Mouse (Mus musculus) c-Kit-negative CD71-positive TER-119-positive erythroid progenitor cells, embryonic 14.5 days (primary cell): ENCODE measurements around the gene Arntl2.
"Not testable (repeated sequence)": the region's sequence is repeated elsewhere in the genome, so short reads cannot be mapped to it uniquely, and the experiment has no call there.

Source experiments
- DNase-seq: peaks from one replicate; pipeline ENCODE4 v3.0.0-alpha.2; 2013; ENCODE audit warnings: low read depth, low spot score

Arntl2 gene

DNA sequence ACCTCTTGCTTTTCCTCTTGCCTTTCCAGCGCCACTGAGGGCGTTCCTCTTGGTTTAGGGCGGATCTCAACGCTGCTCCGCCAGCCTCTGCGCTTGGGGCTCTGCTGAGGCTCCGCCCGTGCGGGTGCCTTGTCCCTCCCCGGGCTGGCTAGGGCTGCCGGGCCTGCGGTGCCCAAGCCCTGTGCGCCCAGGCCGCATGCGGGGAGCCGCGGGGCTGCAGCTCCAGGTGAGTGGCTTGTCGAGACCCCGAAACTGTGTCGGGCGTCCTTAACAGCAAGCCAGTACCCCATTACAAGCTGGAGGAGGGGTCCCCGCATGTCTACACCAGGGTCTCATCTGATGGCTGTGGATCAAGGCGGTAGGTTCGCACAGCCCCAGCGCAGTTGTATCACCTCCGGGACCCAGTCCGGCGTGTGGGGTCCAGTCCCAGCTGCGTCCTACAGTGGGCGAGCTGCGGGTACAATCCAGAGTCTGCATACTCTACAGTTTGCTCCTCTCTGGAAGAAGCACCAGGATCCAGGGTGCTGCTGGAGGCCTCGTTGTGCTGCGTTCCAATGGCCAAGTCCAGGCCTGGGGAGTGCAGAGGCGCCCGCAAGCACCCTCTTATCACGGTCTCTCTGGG is at the start of gene Arntl2:
Arntl2 (plus strand) TSS at position 132 of the 622 bp plus-strand sequence.
- no peak for DNase-seq

DNA sequence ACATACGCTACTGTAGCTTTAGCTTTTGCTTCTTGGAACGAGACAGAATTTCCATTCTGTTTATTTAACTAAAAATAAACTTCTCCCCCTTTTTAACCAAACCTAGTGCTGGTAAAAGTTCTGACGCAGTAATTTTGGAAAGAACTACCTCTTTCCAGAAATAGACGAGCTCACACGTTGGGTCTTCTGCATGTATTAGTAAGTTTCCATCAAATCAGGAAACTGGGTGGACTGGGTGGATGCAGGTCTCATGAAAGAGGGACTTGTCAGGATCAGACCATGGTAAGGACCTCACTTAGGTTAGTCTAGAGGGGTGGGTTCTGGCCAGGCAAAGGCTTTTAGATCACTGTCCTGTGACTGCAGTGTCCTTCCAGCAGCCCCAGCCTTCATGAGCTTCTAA is 49.3 kb upstream of the Arntl2 start:
- DNase-seq = no peak

DNA sequence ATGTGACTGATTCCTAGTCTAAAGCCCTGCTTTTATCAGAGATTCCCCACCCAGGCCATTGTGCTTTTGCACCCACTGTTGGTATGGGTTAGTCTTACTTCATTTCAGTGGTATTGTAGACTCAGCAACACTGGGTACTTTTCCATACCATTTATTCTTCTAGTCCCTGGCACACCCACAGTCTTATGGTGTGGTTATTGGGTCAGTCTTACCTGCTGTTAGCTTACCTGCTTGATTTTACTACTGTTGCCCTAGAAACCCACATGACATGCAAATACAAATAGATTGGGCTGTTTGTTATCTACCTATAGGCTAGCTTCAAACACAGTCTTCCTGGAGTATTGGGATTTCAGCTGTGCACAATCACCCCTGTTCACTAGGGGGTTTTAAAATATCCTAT is 48.8 kb upstream of the Arntl2 start:
- DNase-seq = no peak

DNA sequence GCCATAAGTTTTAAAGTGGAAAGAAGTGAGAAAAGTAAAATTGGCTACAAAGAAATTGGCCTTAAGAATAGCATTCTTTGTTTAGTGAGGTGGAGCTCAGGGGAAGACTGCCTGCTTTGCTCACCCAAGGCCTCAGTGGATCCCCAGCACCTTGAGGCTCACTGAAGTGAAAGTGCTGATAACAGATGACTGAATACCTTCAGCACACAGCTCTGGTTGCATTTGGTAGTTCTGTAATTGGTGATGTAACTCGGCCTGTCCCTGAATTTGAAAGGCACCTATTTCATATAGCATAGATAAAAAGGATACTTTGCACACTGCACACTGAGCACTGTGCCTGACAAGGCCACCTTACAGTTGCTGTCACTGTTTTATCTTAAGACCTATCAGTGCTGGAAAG is 47.6 kb upstream of the Arntl2 start:
- no peak for DNase-seq

DNA sequence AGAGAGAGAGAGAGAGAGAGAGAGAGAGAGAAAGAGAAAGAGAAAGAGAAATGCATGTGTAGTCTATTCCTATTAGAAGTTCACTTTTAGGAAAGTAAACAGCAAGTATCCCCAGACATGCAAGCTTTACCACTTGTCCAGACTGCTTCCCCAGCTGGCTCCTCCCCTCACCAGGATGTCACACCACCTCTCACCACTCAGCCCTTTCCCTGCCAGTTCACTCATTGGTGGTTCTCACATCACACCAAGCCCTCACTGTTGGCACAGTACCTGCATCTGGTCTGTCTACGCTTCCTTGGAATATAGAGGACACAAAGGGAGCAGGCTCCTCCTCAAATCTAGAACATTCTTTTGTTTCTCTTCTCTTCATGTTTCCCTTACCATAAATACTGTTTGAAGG is 44.2 kb upstream of the Arntl2 start:
- DNase-seq = no peak

DNA sequence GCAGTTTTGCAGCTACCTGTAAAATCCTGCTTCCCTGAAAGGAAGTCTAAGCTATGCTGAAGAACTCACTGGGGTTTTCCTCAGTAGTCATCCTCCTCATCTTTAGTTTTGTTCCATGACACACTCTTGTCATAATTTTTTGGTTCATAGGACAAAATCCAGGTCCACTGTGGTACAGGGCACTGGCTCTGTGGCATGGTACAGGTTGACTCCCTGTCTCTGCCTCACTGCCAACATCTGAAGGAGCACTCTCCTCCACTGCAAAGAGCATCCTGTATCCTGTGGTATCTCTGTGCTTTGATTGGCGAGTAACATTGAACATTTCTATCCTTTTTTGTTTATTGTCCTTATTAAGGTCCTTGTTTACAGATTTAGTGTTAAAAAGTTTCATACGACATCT is 43.7 kb upstream of the Arntl2 start:
- no peak for DNase-seq

DNA sequence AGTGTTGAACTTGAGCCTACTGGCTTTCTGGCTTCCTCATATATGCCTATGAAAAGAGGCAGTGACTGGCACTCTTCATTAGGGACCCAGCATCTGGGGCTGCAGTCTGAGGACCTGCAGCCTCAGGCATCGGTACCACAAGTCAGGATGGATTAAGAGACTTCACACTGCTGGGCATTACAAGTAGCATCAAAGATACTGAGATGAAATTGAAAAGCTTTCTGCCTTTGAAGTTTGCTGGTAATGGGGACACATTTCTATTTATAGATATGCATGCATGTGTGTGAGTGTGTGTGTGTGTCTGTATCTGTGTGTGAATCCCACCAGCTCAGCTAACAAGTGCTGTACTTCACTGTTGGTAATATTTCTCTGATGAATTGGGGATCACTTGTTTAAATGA is 43.2 kb upstream of the Arntl2 start:
- no peak for DNase-seq

DNA sequence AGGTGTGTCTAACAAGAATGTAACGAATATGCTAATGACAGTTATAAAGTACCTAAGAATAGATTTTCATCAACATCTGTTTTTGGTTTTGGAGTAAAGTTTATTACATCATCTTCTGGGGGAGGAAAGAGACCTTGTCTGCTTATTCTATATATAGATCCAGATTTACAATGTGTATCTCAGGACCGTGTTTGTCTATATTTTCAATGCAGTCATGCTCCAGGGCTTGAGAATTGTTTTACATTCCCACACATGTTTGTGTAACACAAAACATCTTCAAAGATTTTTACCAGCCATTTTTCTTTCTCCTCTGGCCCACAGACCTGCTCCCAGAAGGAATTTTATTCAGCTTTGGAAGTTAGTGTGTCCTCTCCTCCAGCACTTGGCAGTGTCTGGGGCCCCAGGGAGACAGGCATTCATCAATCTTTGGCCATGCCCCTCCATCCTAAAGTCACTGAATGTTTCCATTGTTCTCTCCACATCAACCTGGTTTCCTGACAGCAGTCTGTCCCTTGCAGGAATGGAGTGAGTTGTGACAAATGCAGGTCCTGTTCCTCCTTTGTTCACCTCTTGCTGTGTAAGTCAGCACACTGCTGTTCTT is 42.2 kb upstream of the Arntl2 start:
- no peak for DNase-seq

DNA sequence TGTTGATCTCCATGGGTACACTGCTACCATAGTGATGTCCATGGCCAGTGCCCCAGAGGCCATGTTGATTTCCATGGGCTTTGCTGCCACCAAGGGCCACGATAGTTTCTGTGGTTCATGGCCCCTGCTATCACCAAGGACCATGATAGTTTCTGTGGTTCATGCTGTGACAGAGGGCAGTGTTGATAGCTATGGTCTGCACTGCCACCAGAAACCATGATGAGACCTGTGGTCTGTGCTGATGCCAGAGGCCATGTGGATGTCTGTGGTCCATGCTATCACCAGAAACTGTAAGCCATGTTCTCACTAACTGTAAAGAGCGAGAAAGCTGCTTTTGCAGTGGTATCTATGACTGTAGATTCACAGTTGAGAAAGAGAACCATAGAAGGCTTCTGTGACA is 40.7 kb upstream of the Arntl2 start:
- no peak for DNase-seq

DNA sequence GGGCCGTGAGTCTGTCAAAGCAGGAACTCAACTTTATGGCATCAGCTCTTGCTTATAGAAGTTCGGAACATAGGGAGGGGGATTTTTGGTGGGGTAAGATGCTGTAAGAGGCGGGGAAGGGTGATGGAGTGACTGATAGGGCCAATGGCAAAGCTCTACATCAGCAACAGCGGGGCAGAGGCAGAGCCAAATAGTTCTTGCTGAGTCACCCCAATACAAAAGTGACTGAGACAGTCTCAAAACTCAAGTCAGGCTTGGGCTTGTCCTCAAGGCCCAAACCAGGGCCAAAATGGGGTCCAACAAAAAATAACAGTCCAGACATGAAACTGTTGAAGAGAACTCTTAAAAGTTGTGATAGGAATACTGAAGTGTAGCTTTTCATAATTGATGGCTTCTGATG is 40.2 kb upstream of the Arntl2 start:
- no peak for DNase-seq

DNA sequence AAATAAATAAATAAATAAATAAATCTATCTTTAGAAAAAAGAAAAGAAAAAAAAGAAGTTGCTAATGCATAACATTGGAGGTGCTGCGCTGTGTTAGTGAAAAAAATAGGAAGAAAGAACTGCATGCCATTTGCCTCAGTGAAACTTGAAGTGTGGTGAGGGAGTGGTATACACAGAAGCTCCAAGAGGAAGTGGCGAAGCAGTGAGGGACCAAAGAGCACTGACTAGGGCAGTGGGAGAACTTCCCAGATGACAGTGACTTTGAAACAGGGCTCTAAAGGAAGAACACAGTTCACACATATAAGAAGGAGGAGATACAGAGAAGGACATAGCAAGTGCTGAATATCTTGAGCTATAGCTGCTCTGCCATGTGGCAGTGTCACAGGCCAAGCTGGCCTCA is 36.8 kb upstream of the Arntl2 start:
- no peak for DNase-seq

DNA sequence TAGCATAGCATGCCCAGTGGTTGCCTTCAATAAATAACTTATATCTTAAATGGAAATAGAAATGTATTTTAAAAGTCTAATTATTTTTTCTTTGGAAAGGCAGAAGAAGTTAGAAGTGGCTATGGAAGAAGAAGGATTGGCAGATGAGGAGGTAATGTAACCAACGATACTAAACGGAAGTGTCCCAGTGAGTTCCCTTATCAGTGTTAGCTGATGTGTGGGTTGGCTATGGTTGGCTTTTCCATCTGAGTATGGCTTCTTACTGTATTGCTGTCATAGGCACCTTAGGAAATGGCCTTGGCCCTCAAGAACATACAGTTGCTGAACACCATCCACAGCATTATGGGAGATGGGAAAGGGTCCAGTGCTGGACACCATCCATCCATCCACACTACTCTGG is 35.8 kb upstream of the Arntl2 start:
- DNase-seq = no peak

DNA sequence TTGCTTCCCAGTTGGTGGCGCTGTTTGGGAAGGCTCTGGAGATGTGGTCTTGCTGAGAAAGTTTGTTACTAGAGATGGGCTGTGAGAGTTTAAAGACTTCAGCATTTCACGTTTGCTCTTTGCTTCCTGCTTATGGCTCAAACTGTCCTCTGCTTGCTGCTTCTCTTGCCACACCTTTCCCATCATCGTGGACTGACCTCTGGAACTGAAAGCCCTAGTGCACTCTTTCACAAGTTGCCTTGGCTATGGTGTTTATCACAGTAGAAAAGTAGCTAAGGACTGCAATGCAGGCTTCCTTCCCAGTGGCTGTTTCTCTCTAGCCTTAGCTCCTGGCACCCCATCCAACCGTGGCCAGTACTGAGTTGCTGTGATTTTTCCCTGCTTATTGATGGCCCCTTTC is 35.1 kb upstream of the Arntl2 start:
- no peak for DNase-seq

DNA sequence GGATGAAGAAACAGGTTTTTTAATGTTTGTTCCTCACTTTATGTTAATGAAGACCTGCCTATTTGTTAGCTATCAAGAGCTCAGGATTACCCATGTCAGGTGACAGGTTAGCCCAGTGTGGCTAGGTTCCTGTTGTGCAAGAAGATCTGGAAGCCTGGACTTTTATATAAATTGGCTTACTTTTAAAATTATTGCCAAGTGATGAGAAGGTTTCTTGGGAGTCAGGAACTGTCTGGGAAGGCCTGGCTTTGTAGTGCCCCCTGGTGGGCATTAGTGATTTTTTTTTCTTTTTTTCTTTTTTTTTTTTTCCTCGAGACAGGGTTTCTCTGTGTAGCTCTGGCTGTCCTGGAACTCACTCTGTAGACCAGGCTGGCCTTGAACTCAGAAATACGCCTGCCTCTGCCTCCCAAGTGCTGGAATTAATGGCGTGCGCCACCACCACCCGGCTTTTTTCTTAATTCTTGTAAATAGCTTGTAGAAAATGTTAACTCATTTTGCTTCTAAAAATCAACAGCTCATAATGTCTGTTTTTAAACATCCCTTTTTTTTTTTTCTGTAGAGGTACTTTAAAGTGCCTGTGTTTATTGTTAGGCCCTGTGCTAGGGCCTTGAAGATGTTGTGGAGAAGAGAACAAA is 33.5 kb upstream of the Arntl2 start:
- no peak for DNase-seq

DNA sequence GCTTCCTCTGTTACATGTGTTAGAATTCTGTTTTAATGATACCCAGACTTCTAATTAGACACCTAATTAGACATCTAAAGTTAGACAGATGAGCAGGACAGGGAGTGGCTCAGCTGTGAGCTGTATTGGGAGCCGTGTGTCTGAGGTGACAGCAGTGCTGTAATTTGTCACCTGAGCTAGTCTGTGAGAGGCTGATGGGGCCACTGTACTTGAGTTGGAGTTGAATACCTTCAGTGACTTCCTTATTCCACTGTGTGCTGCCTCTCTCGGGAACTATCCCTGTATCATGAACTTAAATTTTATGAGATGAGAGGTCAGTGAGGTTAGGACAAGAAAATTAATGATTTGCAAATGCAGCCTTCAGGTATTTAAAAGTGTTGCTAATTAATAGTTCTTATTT is 31.3 kb upstream of the Arntl2 start:
- no peak for DNase-seq

DNA sequence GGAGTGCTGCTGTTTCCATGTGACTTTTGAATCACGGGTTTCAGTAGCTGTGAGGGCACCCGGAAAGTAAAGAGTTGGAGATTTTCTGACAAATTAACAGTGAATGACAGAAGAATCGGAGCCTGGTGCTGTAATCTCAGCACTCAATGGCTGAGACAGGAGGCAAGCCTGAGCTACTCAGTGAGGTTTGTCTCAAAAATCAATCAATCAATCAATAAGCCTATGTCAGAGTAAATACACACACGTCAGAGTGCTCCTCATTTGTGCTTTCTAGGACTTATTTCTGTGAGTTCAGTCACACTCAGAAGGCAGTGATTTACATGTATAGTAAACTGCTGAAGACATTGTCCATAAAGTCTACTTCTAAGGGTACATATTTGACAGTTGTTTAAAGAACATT is 30.6 kb upstream of the Arntl2 start:
- no peak for DNase-seq

DNA sequence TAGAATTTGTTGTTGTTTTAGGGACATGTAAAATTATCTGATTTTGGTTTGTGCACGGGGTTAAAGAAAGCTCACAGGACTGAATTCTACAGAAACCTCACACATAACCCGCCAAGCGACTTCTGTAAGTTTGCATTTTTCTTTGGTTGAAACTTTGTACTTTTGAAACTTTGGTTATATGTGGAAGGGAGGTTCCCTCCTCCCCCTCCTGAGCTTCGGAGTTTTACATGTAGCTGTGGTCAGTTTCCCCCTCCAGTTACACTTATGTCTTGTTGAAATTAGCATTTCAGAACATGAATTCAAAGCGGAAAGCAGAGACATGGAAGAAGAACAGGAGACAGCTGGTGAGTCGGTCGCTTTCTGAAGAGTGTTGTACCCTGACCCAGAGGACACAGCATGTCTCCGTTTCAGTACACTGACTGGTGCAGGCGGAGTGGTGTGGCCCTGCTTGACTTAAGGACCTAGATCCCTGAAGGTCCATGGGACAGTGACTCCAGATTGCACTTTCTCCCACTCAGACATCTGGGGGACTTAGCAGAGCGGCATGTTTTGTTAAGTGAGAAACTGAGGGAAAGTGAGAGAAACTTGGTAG is 26.9 kb upstream of the Arntl2 start:
- no peak for DNase-seq

DNA sequence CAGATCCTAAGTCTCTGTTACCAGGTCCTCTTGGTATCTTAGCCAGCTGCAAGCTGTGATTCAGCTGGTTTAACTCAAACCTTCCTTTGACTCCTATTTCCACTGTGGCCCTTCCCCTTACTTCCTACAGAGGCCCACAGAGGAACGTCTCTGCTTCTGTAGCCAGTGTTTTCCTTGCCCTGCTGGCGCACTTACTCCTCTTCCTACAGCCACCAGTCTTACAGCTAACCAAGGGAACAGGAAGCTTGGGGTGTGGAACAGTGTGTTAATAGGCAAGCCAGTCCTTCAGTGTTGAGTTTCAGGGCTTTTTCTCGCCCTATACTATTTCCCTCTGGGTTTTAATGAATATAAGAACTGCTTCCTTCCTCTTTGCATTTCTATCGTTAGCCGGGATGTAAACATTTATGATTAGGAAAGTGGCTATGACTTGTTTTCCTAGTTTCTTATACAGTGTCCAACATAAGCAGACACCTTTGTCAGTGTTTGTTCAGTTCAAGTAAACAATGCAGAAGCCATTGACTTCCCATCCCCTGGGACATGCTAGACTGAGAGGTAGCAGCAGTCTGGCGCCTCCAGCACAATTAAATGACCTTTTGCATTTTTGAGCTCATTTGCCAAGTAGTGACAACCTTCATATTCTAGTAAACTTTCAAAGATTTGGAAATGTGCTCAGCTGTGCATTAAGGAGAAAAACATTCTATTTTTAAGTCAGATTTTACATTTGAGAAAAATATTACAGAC is 25.7 kb upstream of the Arntl2 start:
- DNase-seq = no peak

DNA sequence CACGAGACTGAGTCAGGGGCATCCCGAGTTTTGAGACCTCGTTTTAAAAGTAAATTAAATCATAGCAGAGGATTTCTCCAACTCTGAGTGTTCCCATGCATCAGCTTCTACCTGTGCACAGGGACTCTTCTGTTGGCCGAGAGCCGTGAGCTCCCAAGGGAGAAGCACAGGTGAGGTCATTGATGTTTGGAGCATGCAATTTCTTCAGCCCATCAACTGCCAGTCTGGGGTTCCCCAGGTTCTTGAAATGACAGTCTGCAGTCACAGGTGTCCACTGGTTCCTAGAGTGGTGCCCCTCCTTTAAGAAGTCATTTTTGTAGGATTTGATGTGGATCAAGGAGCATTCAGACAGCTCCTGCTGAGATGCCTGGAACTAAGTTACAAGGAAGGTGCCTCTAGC is 25.0 kb upstream of the Arntl2 start:
- no peak for DNase-seq

DNA sequence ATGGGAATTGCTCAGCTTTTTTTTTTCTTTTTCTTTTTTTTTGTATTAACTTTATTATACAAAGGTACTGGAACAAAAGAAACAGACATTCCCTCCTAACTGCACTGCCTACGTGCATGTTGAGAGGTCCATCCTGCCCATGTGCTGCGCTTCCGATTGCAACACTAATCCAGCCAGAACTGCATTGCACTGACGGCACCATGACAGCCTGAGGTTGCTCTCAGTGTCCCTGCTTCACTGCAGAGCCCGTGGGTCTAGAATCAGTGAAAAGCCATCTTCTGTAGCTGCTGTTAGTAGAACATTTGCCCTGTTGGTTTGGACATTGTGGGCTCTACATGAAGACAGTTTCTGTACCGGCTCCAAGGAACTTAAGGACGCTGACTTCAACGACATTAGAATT is 20.0 kb upstream of the Arntl2 start:
- not testable (repeated sequence) for DNase-seq

DNA sequence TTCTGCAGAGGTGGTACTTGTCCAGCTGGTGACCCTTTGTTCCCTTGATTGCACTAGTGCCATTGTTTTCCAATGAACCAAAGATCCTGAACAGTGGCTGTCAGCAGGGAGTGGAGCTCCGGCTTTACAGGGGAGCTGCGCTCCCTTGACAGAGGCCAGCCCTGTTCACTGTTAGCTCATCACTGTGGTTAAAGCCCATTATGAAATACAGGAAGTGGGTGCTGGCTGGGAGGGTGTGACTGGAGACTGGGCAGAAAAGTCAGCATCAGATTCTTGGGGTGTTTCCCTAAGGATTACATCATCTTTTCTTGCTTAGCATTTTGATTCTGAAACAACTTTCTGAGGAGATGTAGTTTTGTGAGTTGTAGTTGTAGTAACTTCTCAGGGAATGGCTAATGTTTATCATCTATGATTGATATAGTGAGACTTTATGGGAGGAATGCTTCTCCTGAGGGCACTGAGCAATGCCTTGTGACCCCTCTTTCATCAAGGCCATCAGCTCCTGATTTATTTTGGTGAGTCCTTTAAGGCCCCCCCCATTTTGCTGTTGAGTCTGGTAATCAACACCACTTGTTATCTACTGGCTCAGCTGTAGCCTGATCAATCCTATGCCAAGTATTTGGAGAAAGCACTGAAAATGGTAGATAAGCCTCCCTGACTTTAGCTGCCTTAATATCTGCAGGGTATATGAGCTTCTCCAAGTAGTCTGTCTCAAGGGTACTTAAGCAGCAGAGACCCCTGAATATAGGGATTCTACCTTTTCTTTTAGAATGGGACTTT is 19.1 kb upstream of the Arntl2 start:
- DNase-seq = no peak

DNA sequence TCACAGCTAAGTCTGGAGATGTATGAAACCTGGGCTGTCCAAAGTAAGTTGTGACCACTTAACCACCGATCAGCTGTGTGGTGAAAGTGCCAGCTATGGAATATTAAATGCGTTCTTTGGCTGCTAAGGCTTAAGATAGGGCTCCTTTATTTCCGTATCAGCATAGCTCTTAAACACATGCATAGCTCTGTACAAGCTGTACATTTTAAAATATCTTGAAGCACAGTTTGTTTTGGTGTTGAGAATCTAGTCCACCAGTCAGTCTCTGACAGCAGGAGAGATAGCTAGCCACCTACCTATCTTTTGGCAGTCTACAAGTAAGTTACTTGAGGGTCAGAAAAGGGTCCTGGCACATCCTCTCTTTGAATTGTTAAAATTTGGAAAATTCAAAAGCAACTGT is 17.8 kb upstream of the Arntl2 start:
- DNase-seq = no peak
